Comparison of ENCODE assay signal across 8 mouse cellular contexts in genomic region chr4:139289017-139289416, GRCm38 (mm10). TPM values are rescaled to one million over a fixed set of nuclear protein-coding genes. Genes with fewer than 3 reads are reported as not detected.
DNase-seq lines count a peak whose midpoint lies in the region; ATAC-seq lines count a peak whose summit lies in the region.

No protein-coding gene starts in this region.

- no peak overlapping the region for H3K4me3 ChIP-seq in forebrain, embryonic 10.5 days
- no peak overlapping the region for H3K4me3 ChIP-seq in forebrain, embryonic 16.5 days (replicated peaks; ENCODE audit: low read length)
- no peak overlapping the region for H3K4me3 ChIP-seq in hindbrain, embryonic 12.5 days

- H3K9me3 ChIP-seq in forebrain, embryonic 10.5 days, result no peaks in the 10 kb centered on the region
- H3K9me3 ChIP-seq in forebrain, embryonic 16.5 days (ENCODE audit: control insufficient read depth, low read length), result no peaks in the 10 kb centered on the region
- H3K9me3 ChIP-seq in hindbrain, embryonic 12.5 days (replicated peaks), result no peaks in the 10 kb centered on the region

- DNase-seq in forebrain, embryonic 10.5 days (ENCODE audit: extremely low spot score, low spot score), result peak; percentile 59
- peak; percentile 74 for DNase-seq in NIH3T3 (ENCODE audit: low read depth)
- DNase-seq in embryo, embryonic 10 days (ENCODE audit: low spot score), result peak; percentile 76
- peak; percentile 80 for DNase-seq in layer of hippocampus, adult 9-11 months
- DNase-seq in lung, postnatal 14 days, result peak; percentile 46
- DNase-seq in spleen, postnatal 36 days (ENCODE audit: low spot score in 2 of 2), result peak; percentile 42 to 47

- H3K4me1 ChIP-seq in forebrain, embryonic 10.5 days, result peaks cover 18% of the 10 kb centered on the region
- H3K4me1 ChIP-seq in forebrain, embryonic 16.5 days (replicated peaks; ENCODE audit: control insufficient read depth, insufficient read depth, low read length), result no peaks in the 10 kb centered on the region
- peaks cover 4% of the 10 kb centered on the region; the same call in 1 of the 2 replicates for H3K4me1 ChIP-seq in hindbrain, embryonic 12.5 days

- H3K27ac ChIP-seq in forebrain, embryonic 10.5 days, result peak overlapping the region; percentile 68; the same call in 1 of the 2 replicates
- H3K27ac ChIP-seq in forebrain, embryonic 16.5 days (ENCODE audit: low read length), result no peak overlapping the region
- H3K27ac ChIP-seq in hindbrain, embryonic 12.5 days, result 0 out of 2 replicates have a peak overlapping the region, but pooled peaks have one; percentile 40

- peaks cover 85% of the 10 kb centered on the region for H3K36me3 ChIP-seq in forebrain, embryonic 10.5 days (replicated peaks)
- H3K36me3 ChIP-seq in forebrain, embryonic 16.5 days (ENCODE audit: control insufficient read depth, insufficient read depth), result 0 out of 2 replicates have a peak, but pooled peaks cover 2% of the 10 kb centered on the region
- peaks cover 53% of the 10 kb centered on the region for H3K36me3 ChIP-seq in hindbrain, embryonic 12.5 days

- no peak for ATAC-seq in forebrain, embryonic 16.5 days
- no peak for ATAC-seq in hindbrain, embryonic 12.5 days (ENCODE audit: low FRiP score)

- no peaks in the 10 kb centered on the region for H3K27me3 ChIP-seq in forebrain, embryonic 10.5 days (ENCODE audit: poor library complexity, severe bottlenecking)
- no peaks in the 10 kb centered on the region for H3K27me3 ChIP-seq in forebrain, embryonic 16.5 days (replicated peaks; ENCODE audit: control insufficient read depth, insufficient read depth, low read length)
- H3K27me3 ChIP-seq in hindbrain, embryonic 12.5 days, result no peaks in the 10 kb centered on the region

- no peak overlapping the region for H3K9ac ChIP-seq in forebrain, embryonic 16.5 days (replicated peaks; ENCODE audit: low read depth, low read length)
- H3K9ac ChIP-seq in hindbrain, embryonic 12.5 days, result no peak overlapping the region

- WGBS in forebrain, embryonic 10.5 days, result 65% methylated on average over 10 of the region's 10 CpGs
- WGBS in forebrain, embryonic 16.5 days, result 68% methylated on average over 10 of the region's 10 CpGs
- 65% methylated on average over 10 of the region's 10 CpGs for WGBS in hindbrain, embryonic 12.5 days

- H3K4me2 ChIP-seq in forebrain, embryonic 16.5 days (ENCODE audit: low read length), result no peak overlapping the region
- H3K4me2 ChIP-seq in hindbrain, embryonic 12.5 days (replicated peaks), result no peak overlapping the region

RNA-seq across cellular contexts. Expression of gene Pqlc2, which starts 21.5 kb away (rescaled TPM):
- 13.6 and 14.7 TPM in 2 replicates for polyA plus RNA-seq in forebrain, embryonic 10.5 days (2016; fragmentation: Nextera tagmentation; extraction: Ambion mirVana)
- polyA plus RNA-seq in forebrain, embryonic 16.5 days (2015; fragmentation: Nextera tagmentation; extraction: Ambion mirVana), result 10.1 and 13.2 TPM in 2 replicates
- 14.4 and 14.8 TPM in 2 replicates for polyA plus RNA-seq in hindbrain, embryonic 12.5 days (2016; fragmentation: Nextera tagmentation; extraction: Ambion mirVana)

RNA-seq across cellular contexts. Expression of gene Akr7a5, which starts 21.5 kb away (rescaled TPM):
- polyA plus RNA-seq in forebrain, embryonic 10.5 days (2016; fragmentation: Nextera tagmentation; extraction: Ambion mirVana), result 117 and 120 TPM in 2 replicates
- 56.5 and 56.7 TPM in 2 replicates for polyA plus RNA-seq in forebrain, embryonic 16.5 days (2015; fragmentation: Nextera tagmentation; extraction: Ambion mirVana)
- polyA plus RNA-seq in hindbrain, embryonic 12.5 days (2016; fragmentation: Nextera tagmentation; extraction: Ambion mirVana), result 70.0 and 76.2 TPM in 2 replicates
